Mouse (Mus musculus) CD4-positive helper T cell, adult 2 months (primary cell): ENCODE measurements around the gene Nr4a3.

ENCODE experiments used
- DNase-seq: peaks from one replicate; pipeline ENCODE4 v3.0.0-alpha.2; 2012; ENCODE audit warnings: low read depth, missing footprints, low spot score

Gene Nr4a3

GRCm38 (mm10) chr4:48110331-48110730, 65.4 kb downstream of the Nr4a3 start:
- no peak for DNase-seq

- DNase-seq: peak; percentile 57
These were observed 71.2 kb downstream of the Nr4a3 start for GRCm38 (mm10) chr4:48116191-48116590.

- DNase-seq: no peak
These were observed 79.4 kb downstream of the Nr4a3 start for GRCm38 (mm10) chr4:48124416-48124772.

- DNase-seq: peak; percentile 89
These were observed 80.0 kb downstream of the Nr4a3 start, which contains the start of gene Stx17 for GRCm38 (mm10) chr4:48124773-48125469. Gene Stx17, plus strand, starts transcription at chr4:48124915.

GRCm38 (mm10) chr4:48130314-48130713, 85.4 kb downstream of the Nr4a3 start:
- no peak for DNase-seq

- DNase-seq: no peak
These were observed 86.7 kb downstream of the Nr4a3 start for GRCm38 (mm10) chr4:48131606-48132005.

- DNase-seq: no peak
These were observed 87.8 kb downstream of the Nr4a3 start for GRCm38 (mm10) chr4:48132721-48133120.
